Mouse (Mus musculus): ENCODE measurements around the gene D17Wsu92e. TPM values are rescaled to one million over a fixed set of nuclear protein-coding genes. Genes with fewer than 3 reads are reported as not detected.

D17Wsu92e gene
- polyA plus RNA-seq, 1 experiment, result 81.8 TPM

DNA sequence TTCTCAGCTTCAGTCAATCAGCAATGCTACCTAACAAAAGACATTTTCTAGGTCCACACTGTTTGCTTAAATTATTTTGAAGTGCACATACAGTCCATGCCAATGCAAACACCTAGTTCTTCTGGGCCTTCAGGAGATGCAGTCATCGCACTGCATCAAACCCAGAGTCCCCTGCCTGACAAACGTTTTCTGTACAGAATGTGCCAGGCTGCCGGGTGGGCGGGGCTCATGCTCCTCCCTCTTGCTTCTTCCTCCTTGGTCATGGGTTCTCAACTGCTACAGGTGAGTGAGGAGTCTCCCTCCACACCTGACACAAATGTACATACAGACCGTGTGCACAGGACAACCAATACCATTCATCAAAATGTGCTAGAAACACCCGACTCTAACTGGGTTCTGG is 60.3 kb downstream of the D17Wsu92e start:
- no peaks in the 10 kb centered on the region for H3K4me1 ChIP-seq (ENCODE audit: control insufficient read depth, insufficient read depth, low read length)
- TF ChIP-seq POLR2A (IDR thresholded peaks at IDR 0.05; ENCODE audit: borderline replicate concordance, low read depth, low read length), result no peak
- no peak for TF ChIP-seq CTCF (IDR thresholded peaks at IDR 0.05; ENCODE audit: low read depth, low read length)

DNA sequence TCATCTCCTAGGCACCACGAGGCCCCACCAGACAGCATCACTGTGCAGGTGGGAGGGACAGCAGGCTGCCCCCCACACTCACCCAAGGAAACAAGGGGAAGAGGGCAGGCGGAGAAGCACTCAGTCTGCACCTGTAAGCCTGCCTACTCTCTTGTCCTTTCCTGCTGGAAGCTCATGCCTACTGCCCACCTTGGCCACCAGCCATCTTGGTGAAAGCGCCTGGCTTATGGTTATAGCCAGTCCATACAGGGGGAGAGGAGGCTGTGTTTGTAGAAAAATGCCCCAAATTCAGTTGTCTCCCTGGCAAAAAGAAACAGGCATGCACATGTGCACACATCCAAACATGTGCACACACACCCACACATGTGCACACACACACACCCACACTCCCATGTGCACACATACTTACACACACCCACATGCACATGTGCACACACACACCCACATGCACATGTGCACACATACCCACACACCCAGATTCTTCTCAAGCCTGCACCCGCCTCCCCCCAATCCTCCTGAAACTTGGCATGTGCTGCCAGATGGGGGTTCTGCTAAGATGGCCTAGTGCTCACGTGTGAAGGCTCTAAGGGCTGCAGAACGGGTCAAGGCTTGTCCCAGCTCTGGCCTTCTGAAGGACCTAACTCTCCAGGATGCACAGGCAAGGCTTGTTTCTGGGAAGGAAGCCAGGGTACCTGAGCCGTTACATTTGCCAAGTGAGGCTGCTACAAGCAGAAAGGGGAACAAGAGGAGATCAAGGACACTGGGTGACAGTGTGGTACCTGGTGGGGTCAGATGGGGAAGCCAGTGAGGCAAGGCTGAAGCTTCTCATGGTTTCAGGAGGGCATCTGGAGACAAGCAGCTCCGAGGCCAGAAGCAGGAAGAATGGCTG is 68.9 kb downstream of the D17Wsu92e start:
- TF ChIP-seq POLR2A (IDR thresholded peaks at IDR 0.05; ENCODE audit: borderline replicate concordance, low read depth, low read length) (no peak), CTCF (IDR thresholded peaks at IDR 0.05; ENCODE audit: low read depth, low read length) (no peak)
- Histone ChIP-seq H3K4me3 (ENCODE audit: insufficient read depth, low read length) (no peak overlapping the region), H3K27ac (ENCODE audit: insufficient read depth, low read depth, low read length) (no peak overlapping the region), H3K4me1 (ENCODE audit: control insufficient read depth, insufficient read depth, low read length) (no peaks in the 10 kb centered on the region; the same call in 1 of the 2 replicates)

More for the DNA sequence above, 60.3 kb downstream of the D17Wsu92e start:
- Histone ChIP-seq H3K4me3 (ENCODE audit: insufficient read depth, low read length) (no peak overlapping the region), H3K27ac (ENCODE audit: insufficient read depth, low read depth, low read length) (no peak overlapping the region)

DNA sequence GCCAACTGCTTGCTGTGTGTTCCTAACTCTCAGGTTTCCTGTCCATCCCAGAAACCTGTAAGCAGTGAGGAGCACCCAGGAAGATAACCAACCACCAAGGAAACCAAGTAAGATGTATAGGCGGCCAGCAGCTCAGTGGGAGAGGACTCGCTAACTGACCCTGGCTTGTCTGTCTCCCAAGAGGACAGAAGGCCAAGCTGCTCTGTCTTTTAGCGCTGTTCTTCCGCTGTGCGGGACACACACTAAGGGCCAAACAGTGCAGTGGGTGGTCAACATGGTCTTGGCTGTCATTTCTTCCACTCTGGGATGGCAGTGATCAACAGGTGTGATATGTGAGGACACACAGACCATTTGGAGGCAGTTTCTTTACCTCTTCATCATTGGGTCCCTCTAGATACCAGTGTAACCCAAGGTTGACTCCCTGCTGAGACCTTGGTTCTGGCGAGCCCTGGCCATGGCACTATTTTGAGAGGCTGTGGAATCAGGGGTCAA is 70.0 kb downstream of the D17Wsu92e start:
- TF ChIP-seq CTCF (IDR thresholded peaks at IDR 0.05; ENCODE audit: low read depth, low read length) (no peak), POLR2A (IDR thresholded peaks at IDR 0.05; ENCODE audit: borderline replicate concordance, low read depth, low read length) (no peak)
- no peak overlapping the region for H3K4me3 ChIP-seq (ENCODE audit: insufficient read depth, low read length)
- H3K27ac ChIP-seq (ENCODE audit: insufficient read depth, low read depth, low read length), result no peak overlapping the region
- peaks cover 7% of the 10 kb centered on the region for H3K4me1 ChIP-seq (ENCODE audit: control insufficient read depth, insufficient read depth, low read length)

DNA sequence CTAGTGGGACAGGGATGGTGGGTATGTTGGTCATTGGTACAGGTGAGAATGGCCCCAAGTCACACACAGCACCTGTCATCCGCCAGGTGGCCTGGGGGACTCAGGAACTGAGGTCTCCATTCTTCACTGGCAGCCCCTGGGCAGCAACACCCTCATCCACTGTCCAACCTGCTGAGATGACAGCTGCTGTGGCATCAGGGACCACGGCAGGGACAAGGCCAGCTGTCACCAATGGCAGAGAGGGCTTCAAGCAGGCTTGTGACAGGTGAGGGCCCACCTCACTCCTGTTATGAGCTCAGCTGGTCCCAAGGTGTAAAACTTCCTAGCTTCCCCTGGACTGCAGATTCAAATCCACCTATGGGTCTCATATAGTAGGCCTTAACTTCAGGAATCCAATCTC is 72.3 kb downstream of the D17Wsu92e start:
- TF ChIP-seq CTCF (IDR thresholded peaks at IDR 0.05; ENCODE audit: low read depth, low read length), result no peak
- TF ChIP-seq POLR2A (IDR thresholded peaks at IDR 0.05; ENCODE audit: borderline replicate concordance, low read depth, low read length), result no peak
- Histone ChIP-seq H3K4me1 (ENCODE audit: control insufficient read depth, insufficient read depth, low read length) (peaks cover 7% of the 10 kb centered on the region), H3K27ac (ENCODE audit: insufficient read depth, low read depth, low read length) (no peak overlapping the region), H3K4me3 (ENCODE audit: insufficient read depth, low read length) (no peak overlapping the region)

DNA sequence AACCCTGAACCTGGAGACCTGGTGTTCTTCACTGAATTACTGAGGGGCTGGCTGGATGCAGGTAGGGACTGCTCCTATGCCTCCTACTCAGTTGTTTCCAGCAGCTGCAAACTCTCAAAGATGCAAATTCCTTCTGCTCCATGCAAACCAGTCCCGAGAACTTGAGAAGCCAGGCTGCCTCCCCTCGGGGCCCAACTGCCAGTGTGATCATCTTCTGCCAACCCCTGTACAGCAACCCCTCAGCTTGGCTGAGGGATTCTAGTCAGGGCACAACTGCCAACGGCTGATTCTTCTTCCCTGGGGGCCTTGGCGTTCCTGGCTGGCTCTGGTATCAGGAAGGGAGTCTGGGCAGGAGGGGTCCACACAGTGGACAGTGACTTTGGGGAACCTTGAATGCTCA is 74.0 kb downstream of the D17Wsu92e start:
- Histone ChIP-seq H3K4me1 (ENCODE audit: control insufficient read depth, insufficient read depth, low read length) (peaks cover 7% of the 10 kb centered on the region), H3K4me3 (ENCODE audit: insufficient read depth, low read length) (no peak overlapping the region), H3K27ac (ENCODE audit: insufficient read depth, low read depth, low read length) (no peak overlapping the region)
- TF ChIP-seq CTCF (IDR thresholded peaks at IDR 0.05; ENCODE audit: low read depth, low read length) (no peak), POLR2A (IDR thresholded peaks at IDR 0.05; ENCODE audit: borderline replicate concordance, low read depth, low read length) (no peak)

DNA sequence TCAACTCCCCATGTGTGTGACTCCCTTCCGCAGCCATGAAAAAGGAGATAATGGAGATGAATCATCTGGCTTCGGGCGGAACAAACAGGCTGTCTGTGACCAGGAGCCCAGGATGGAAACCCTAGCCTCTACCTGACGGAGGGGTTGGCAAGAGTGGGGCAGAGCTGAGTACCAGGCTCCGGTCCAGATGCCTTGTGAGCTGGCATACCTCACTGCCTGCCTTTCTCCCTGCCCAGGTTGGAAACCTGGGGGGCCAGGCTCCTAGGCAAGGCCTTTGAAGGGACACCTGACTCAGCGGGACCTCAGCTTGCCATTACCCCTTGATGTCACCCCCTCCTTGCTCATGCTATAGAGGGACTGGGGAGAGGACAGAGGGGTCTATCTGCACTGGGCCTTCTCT is 79.5 kb downstream of the D17Wsu92e start:
- H3K27ac ChIP-seq (ENCODE audit: insufficient read depth, low read depth, low read length), result no peak overlapping the region
- no peak for TF ChIP-seq CTCF (IDR thresholded peaks at IDR 0.05; ENCODE audit: low read depth, low read length)
- TF ChIP-seq POLR2A (IDR thresholded peaks at IDR 0.05; ENCODE audit: borderline replicate concordance, low read depth, low read length), result no peak
- H3K4me1 ChIP-seq (ENCODE audit: control insufficient read depth, insufficient read depth, low read length), result peaks cover 2% of the 10 kb centered on the region
- no peak overlapping the region for H3K4me3 ChIP-seq (ENCODE audit: insufficient read depth, low read length)

DNA sequence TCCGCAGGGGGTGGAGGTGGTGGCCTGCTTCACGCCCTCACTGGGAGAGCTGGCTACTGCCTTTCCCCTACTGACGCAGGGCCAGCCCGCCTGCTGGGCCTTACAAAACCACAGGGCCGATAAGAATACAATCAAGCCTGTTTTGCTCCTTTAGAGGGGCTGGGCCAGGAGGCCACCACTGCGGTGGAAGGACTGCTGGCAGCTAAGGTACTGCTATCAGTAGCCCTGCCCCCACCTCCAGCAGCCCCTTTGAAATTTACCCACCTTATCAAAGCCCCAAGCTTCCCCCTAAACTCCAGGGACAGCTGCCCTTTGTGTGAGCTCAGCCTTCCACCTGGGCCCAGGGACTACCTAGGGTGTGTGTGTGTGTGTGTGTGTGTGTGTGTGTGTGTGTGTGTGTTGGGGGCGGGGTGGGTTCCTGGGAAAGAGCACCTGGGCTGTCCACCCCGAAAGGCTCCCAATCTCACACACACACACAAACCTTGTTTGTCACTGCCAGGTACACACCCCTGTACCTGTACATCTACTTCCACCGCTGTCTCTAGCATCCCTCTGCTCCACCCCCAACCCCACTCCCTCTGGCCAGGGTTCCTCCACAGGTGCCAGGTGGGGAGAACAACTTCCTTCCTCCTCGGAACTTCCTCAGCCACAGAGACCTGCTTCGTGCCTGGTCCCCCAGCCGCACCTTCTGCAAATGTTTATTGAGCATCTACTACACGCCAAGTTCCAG is 85.9 kb downstream of the D17Wsu92e start:
- TF ChIP-seq POLR2A (IDR thresholded peaks at IDR 0.05; ENCODE audit: borderline replicate concordance, low read depth, low read length) (no peak), CTCF (IDR thresholded peaks at IDR 0.05; ENCODE audit: low read depth, low read length) (no peak)
- Histone ChIP-seq H3K4me1 (ENCODE audit: control insufficient read depth, insufficient read depth, low read length) (no peaks in the 10 kb centered on the region), H3K27ac (ENCODE audit: insufficient read depth, low read depth, low read length) (no peak overlapping the region), H3K4me3 (ENCODE audit: insufficient read depth, low read length) (no peak overlapping the region)

DNA sequence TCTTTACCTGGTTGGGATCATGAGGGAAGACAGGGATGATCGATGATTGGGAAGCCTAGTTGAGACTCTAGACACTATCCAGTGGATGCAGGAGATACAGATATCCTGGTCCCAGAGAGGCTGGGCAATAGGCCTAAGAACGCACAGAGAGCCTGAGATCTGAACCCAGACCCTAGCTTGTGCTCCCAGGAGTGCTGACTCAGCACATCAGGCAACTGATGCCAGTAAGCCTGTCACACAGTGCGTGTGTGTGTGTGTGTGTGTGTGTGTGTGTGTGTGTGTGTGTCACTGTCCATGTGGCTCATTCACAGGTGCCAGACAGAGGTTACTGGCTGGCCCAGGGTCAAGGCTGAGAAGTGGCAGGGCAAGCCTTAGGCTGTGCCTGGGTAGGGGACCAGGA is 87.8 kb downstream of the D17Wsu92e start:
- no peaks in the 10 kb centered on the region for H3K4me1 ChIP-seq (ENCODE audit: control insufficient read depth, insufficient read depth, low read length)
- H3K27ac ChIP-seq (ENCODE audit: insufficient read depth, low read depth, low read length), result no peak overlapping the region
- TF ChIP-seq POLR2A (IDR thresholded peaks at IDR 0.05; ENCODE audit: borderline replicate concordance, low read depth, low read length), result no peak
- no peak for TF ChIP-seq CTCF (IDR thresholded peaks at IDR 0.05; ENCODE audit: low read depth, low read length)
- H3K4me3 ChIP-seq (ENCODE audit: insufficient read depth, low read length), result no peak overlapping the region

DNA sequence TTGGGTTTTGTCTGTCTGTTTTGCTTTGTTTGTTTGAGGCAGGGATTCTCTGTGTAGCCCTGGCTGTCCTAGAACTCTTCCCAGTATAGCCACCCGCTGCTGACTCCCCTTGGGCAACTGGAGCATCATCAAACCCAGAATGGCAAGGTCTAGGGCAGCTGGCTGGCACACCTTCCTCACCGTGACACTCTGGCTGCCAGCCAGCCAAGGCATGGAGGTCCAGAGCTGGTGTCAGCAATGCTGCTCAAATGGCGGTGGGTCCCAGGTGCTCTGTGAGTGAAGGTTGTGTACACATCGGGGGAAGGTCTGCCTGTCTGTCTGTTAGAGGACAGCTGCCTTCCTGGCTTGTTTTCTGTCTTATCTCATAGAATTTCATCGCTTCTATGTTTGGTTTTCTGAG is 88.3 kb downstream of the D17Wsu92e start:
- no peak for TF ChIP-seq CTCF (IDR thresholded peaks at IDR 0.05; ENCODE audit: low read depth, low read length)
- TF ChIP-seq POLR2A (IDR thresholded peaks at IDR 0.05; ENCODE audit: borderline replicate concordance, low read depth, low read length), result no peak

DNA sequence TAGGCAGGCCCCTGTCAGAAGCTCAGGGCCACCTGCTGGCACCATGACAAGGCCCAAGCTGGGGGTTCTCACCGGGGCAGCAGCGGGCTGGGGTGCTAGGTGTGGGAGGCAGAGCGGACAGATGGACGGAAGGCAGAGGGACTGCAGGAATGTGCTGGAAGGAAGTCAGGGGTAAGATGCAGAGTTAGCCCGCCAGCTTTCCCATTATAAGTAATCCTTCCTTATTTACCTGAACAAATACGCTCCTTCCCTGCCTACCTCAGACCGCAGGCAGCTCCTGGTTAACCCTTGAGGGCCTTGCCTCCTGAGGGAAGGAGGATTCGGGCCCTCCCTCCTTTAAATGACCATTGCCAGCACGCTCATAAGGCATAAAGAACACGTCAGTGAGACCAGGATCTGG is 91.7 kb downstream of the D17Wsu92e start, which contains the start of gene Spdef:
Gene Spdef (minus strand): TSS at position 186 of the 400 bp plus-strand sequence.
- TF ChIP-seq POLR2A (IDR thresholded peaks at IDR 0.05; ENCODE audit: borderline replicate concordance, low read depth, low read length), result no peak
- no peak for TF ChIP-seq CTCF (IDR thresholded peaks at IDR 0.05; ENCODE audit: low read depth, low read length)
- no peak within 1 kb of the TSS for H3K27ac ChIP-seq (ENCODE audit: insufficient read depth, low read depth, low read length)

More for the DNA sequence above, 88.3 kb downstream of the D17Wsu92e start:
- no peaks in the 10 kb centered on the region for H3K4me1 ChIP-seq (ENCODE audit: control insufficient read depth, insufficient read depth, low read length)
- no peak overlapping the region for H3K27ac ChIP-seq (ENCODE audit: insufficient read depth, low read depth, low read length)
- no peak overlapping the region for H3K4me3 ChIP-seq (ENCODE audit: insufficient read depth, low read length)

More for the DNA sequence above, 91.7 kb downstream of the D17Wsu92e start, which contains the start of gene Spdef:
- no peak within 1 kb of the TSS for H3K4me3 ChIP-seq (ENCODE audit: insufficient read depth, low read length)
- H3K4me1 ChIP-seq (ENCODE audit: control insufficient read depth, insufficient read depth, low read length), result no peaks in the 10 kb centered on the region

Measured in bone marrow macrophage, adult 2 months (primary cell).